Mouse (Mus musculus) retina, postnatal 1 day (tissue): ENCODE data around the gene Pdlim7.

ENCODE experiments used
- DNase-seq: peaks from one replicate; pipeline ENCODE4 v3.0.0-alpha.2; 2012

Gene Pdlim7

GRCm38 (mm10) chr13:55463399-55464026 lies 50.0 kb downstream of the Pdlim7 start:
- DNase-seq: no peak

DNA sequence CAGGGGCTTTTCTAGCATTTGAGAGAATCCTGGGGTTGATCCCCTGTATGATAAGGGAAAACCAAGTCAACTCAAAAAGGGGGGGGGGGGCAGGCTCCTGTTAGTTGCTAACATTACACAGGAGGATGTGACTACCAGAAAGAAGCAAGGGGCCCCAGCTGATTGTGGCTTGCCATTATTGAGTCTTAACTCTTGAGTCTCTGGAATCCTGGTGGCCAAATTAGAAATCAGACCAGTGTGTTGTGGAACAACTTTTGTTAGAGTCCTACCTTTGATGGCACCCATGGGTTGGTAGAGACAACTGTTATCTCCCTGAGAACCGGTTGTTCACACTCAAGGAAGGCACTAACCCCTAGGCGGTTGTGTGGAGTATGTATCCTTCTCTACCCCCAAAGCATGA lies 50.5 kb downstream of the Pdlim7 start:
- DNase-seq: no peak

- DNase-seq: no peak
Measured at GRCm38 (mm10) chr13:55451785-55452549, 61.5 kb downstream of the Pdlim7 start.

- no peak for DNase-seq
Measured at GRCm38 (mm10) chr13:55451296-55451695, 62.2 kb downstream of the Pdlim7 start.

GRCm38 (mm10) chr13:55450511-55450980 lies 62.9 kb downstream of the Pdlim7 start:
- no peak for DNase-seq

DNA sequence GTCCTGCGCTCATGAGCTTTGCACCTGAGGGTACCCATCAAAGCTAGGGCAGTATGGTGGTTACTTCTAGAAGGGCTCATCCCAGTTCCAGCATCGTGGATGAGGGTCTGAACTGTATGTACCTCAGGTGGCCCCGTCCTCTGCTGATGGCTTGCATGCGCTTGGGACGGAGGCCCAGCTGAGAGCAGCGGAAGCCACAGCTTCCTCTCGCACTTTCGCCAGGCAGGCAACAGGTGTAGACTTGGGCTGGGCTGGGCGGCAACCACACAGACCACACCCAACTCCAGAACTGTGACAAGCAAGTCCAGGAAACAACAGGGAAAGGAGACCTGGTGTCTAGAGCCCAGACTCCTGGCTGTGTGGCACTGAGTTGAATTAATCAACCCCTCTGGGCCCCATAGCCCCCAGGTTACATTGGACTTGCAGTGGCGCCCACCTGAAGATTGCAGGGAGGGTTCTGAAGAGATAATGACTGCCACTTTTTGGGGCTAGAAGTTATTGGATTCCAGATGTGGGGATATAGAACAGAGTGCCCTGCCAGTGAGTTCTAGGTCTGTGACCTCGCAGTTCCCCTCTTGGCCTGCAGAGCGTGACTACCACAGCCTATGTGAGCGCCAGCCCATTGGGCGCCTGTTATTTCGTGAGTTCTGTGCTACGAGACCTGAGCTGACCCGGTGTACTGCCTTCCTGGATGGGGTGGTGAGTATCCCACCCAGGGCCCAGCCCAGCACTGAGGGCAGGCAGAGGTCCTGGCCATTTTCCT lies 63.6 kb downstream of the Pdlim7 start:
- DNase-seq: no peak

DNA sequence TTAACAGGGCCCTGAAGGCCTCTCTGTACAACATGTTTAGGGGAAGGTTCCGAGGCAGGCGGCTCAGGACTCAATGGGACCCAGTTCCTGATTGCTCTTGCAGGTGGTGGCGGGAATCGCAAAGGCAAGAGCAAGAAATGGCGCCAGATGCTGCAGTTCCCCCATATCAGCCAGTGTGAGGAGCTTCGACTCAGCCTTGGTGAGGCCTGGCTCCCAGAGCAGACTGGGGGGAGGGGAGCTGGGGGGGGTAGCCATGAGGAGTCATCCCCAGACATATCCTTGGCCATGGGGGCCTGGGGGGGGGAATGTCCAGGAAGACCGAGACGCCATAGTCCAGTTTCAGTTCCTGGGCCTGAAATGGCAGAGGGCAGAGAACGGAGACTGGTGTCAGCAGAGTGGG lies 64.3 kb downstream of the Pdlim7 start:
- no peak for DNase-seq

DNA sequence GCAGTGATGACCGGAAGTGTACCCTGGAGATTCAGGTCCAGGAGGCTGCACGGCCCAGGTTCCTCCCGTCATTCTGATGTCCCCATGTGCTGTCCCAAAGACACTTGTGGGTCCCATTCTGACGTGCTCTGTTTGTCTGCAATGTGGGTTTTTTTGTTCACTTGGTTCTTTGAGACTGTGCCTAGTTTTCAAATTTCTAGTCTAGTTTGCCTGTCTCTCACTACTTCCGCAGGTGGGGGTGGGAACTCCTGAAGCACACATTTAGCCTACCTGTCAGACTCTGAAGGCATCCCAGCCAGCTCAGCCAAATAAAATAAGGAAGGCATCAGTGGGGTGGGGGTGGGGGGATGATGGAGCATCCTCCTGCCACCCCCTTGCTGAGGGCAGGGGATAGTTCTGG lies 65.3 kb downstream of the Pdlim7 start:
- DNase-seq: no peak

GRCm38 (mm10) chr13:55447543-55447943 lies 65.9 kb downstream of the Pdlim7 start:
- no peak for DNase-seq

DNA sequence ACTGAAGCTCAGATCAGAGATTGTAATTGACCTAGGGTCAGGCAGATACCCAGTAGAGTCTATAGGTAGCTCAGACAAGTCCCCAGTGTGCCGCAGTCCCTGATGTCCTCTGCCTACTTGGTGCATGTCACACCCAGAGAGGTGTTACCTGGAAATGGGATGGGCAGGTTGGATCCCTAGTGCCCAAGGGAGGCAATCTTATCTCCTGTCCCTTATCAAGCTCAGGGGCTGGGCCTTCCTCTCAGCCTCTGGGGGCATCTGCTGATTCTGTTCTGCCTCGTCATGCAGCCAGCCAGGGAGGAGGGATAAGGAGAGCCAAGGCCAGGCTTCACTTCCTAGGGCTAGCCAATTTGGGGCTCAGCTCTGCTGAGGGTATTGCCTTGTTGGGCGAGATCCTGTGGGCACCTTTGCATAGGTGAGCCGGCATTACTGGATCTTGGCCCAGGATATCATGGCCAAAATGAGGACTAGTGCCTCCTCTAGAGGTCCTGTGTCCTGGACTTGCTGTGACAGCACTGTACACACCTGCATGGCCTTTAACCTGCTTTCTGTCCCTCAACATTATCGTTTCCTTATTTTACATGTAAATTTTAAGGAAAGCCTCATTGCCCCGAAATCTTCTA lies 66.9 kb downstream of the Pdlim7 start:
- no peak for DNase-seq
